Mouse (Mus musculus) small intestine, adult 2 months (tissue): ENCODE data around the gene Mettl4.
"Not testable (repeated sequence)": the region's sequence is repeated elsewhere in the genome, so short reads cannot be mapped to it uniquely, and the experiment has no call there.

Experiments
- CTCF ChIP-seq: fragments of 200-500 bp; IDR thresholded peaks from 2 replicates; pipeline ENCODE4 v1.5.1; 2012; ENCODE audit warnings: low read depth, mild to moderate bottlenecking, control low read depth, inconsistent platforms, low read length, moderate library complexity, mixed read lengths; ENCODE audit not compliant: insufficient replicate concordance, insufficient read length; ENCODE audit errors: extremely low read depth
- POLR2A ChIP-seq: fragments of 200-500 bp; IDR thresholded peaks from 2 replicates; pipeline ENCODE4 v1.6.1; 2012; ENCODE audit warnings: low read depth, mild to moderate bottlenecking, control low read depth, inconsistent platforms, low read length, moderate library complexity

- TF ChIP-seq POLR2A, CTCF: not testable (repeated sequence)
These were observed 19.4 kb downstream of the Mettl4 start for GRCm38 (mm10) chr17:94730416-94730815.
